Mouse (Mus musculus) heart, postnatal 0 days (tissue): ENCODE data around the gene Zfr. TPM values are rescaled to one million over a fixed set of nuclear protein-coding genes. Genes with fewer than 3 reads are reported as not detected.
"Not testable (repeated sequence)": the region's sequence is repeated elsewhere in the genome, so short reads cannot be mapped to it uniquely, and the experiment has no call there.

Experiments
- ATAC-seq: fragments of 200-750 bp; cut with Nextera tagmentation; 2 replicates; pipeline ENCODE4 v1.8.0; 2017; ENCODE audit warnings: low read depth, moderate number of reproducible peaks, moderate library complexity; ENCODE audit not compliant: insufficient read depth
- DNase-seq: peaks from one replicate; pipeline ENCODE4 v3.0.0-alpha.2; 2016; ENCODE audit warnings: low spot score
- H3K27ac ChIP-seq: fragments of 300-500 bp; sonication (generic); 2 replicates; pipeline ENCODE4 v1.5.1; 2014; ENCODE audit warnings: low read depth, mild to moderate bottlenecking
- H3K27me3 ChIP-seq: fragments of 300-500 bp; sonication (generic); 2 replicates; pipeline ENCODE4 v1.6.1; 2014; ENCODE audit warnings: low read length, mixed read lengths; ENCODE audit not compliant: control insufficient read depth, insufficient read depth
- H3K36me3 ChIP-seq: fragments of 300-500 bp; sonication (generic); replicated peaks from 2 replicates; pipeline ENCODE4 v1.6.1; 2014; ENCODE audit warnings: low read length, mixed read lengths; ENCODE audit not compliant: control insufficient read depth, insufficient read depth
- H3K4me1 ChIP-seq: fragments of 300-500 bp; sonication (generic); 2 replicates; pipeline ENCODE4 v1.6.1; 2014; ENCODE audit warnings: antibody characterized with exemption; ENCODE audit not compliant: control insufficient read depth, insufficient read depth
- H3K4me2 ChIP-seq: fragments of 300-500 bp; sonication (generic); 2 replicates; pipeline ENCODE4 v1.6.1; 2014; ENCODE audit warnings: low read depth, mild to moderate bottlenecking, low read length, moderate library complexity
- H3K4me3 ChIP-seq: fragments of 300-500 bp; sonication (generic); 2 replicates; pipeline ENCODE4 v1.5.1; 2014; ENCODE audit warnings: low read depth, low read length
- H3K9ac ChIP-seq: fragments of 300-500 bp; sonication (generic); replicated peaks from 2 replicates; pipeline ENCODE4 v1.6.1; 2014; ENCODE audit warnings: low read depth, low read length, mixed read lengths
- H3K9me3 ChIP-seq: fragments of 300-500 bp; sonication (generic); replicated peaks from 2 replicates; pipeline ENCODE4 v1.6.1; 2016; ENCODE audit warnings: low read length; ENCODE audit not compliant: control insufficient read depth
- CTCF ChIP-seq: IDR thresholded peaks from 2 replicates; pipeline ENCODE4 v1.5.1; 2016; ENCODE audit warnings: antibody characterized with exemption, control low read depth, low read depth
- EP300 ChIP-seq: IDR thresholded peaks from 2 replicates; pipeline ENCODE4 v1.6.1; 2016; ENCODE audit warnings: antibody characterized with exemption, low read depth
- WGBS: fragments of 180-500 bp; shearing (Covaris S2); extraction: QIAGEN DNeasy Blood & Tissue Kit; methylation state at CpG from one replicate; pipeline ENCODE4 v1.1.7; 2014; 5-methylcytosine and 5-hydroxymethylcytosine counted together
- polyA plus RNA-seq: library from polyadenylated mRNA; unstranded; fragments of >200 nt; fragmentation: Nextera tagmentation; extraction: Ambion mirVana; gene quantifications from 2 replicates; pipeline ENCODE4 v1.2.1, GENCODE M21; 2015
- total RNA-seq: library from RNA; depleted of rRNA; stranded (reverse); fragments of >200 nt; gene quantifications from 2 replicates; pipeline ENCODE4 v1.2.3, GENCODE M21; 2014; ENCODE audit warnings: low replicate concordance

Zfr gene
- total and polyA plus RNA-seq, 2 experiments from 2014 or later, result 74.3 to 119 TPM

DNA sequence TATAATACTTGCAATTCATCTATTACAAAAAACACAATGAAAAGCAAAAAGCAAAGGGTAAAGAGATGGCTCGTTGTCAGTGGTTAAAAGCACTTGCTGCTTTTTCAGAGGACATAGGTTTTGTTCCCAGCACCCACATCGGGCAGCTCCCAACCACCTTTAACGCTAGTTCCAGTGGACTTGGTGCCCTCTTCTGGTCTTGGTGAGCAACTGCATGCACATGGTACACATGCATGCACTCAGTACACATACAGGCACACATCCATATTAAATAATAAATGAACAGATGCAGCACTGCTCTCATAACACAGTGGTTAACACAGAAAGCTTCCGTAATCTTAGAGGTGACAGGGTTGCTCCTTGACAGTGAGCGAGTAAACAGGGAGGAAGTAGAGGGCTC lies 20.3 kb upstream of the Zfr start:
- no peak overlapping the region for H3K4me3 ChIP-seq
- WGBS, result 92% methylated on average over 5 of the region's 5 CpGs

GRCm38 (mm10) chr15:12100912-12101311 lies 16.7 kb upstream of the Zfr start:
- ATAC-seq (no peak), DNase-seq (no peak)
- no peak overlapping the region for H3K27ac ChIP-seq
- H3K4me2 ChIP-seq, result no peak overlapping the region
- H3K9me3 ChIP-seq, result peaks cover 5% of the 10 kb centered on the region; the same call in 1 of the 2 replicates
- H3K4me3 ChIP-seq, result no peak overlapping the region
- no peak overlapping the region for H3K9ac ChIP-seq
- no peaks in the 10 kb centered on the region for H3K27me3 ChIP-seq
- 71% methylated on average over 5 of the region's 5 CpGs for WGBS
- no peaks in the 10 kb centered on the region for H3K36me3 ChIP-seq
- TF ChIP-seq CTCF (no peak), EP300 (no peak)
- no peaks in the 10 kb centered on the region for H3K4me1 ChIP-seq

More for the DNA sequence above, 20.3 kb upstream of the Zfr start:
- Histone ChIP-seq H3K36me3 (no peaks in the 10 kb centered on the region), H3K27me3 (no peaks in the 10 kb centered on the region), H3K27ac (no peak overlapping the region), H3K4me2 (no peak overlapping the region), H3K9ac (no peak overlapping the region), H3K4me1 (no peaks in the 10 kb centered on the region), H3K9me3 (peaks cover 5% of the 10 kb centered on the region; the same call in 1 of the 2 replicates)
- ATAC-seq (no peak), DNase-seq (no peak)
- TF ChIP-seq EP300, result no peak
- TF ChIP-seq CTCF, result no peak; the same call in 1 of the 2 replicates

- ATAC-seq (no peak), DNase-seq (no peak)
- no peaks in the 10 kb centered on the region for H3K4me1 ChIP-seq
- no peaks in the 10 kb centered on the region for H3K9me3 ChIP-seq
- TF ChIP-seq CTCF (no peak), EP300 (no peak)
- no peaks in the 10 kb centered on the region for H3K27me3 ChIP-seq
- no peak overlapping the region for H3K4me3 ChIP-seq
- 34% methylated on average over 3 of the region's 3 CpGs for WGBS
- H3K4me2 ChIP-seq, result no peak overlapping the region
- no peaks in the 10 kb centered on the region for H3K36me3 ChIP-seq
- H3K27ac ChIP-seq, result no peak overlapping the region
- H3K9ac ChIP-seq, result no peak overlapping the region
Observed at GRCm38 (mm10) chr15:12103763-12104162, 13.9 kb upstream of the Zfr start.

DNA sequence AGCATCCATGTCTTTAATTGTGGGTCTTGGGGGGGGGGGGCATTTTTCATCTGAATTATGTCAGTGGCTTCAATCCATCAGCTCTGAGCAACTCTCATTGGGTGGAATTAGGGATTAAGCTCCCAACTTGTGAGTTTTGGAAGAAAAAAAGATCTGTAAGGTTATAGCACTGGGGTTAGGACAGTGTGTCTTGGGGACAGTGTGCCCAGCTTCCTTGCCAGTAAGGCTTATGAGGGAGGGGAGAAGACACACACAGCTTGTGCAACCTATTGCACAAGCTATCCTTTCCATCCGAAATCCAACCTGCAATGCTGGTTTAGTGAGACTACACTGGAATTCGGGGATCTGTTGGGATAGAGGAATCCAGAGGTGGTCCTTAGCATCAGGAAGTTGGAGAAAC lies 12.8 kb upstream of the Zfr start:
- Histone ChIP-seq H3K9ac (no peak overlapping the region), H3K27ac (no peak overlapping the region), H3K4me3 (no peak overlapping the region), H3K4me1 (no peaks in the 10 kb centered on the region), H3K27me3 (no peaks in the 10 kb centered on the region), H3K36me3 (no peaks in the 10 kb centered on the region), H3K9me3 (no peaks in the 10 kb centered on the region), H3K4me2 (no peak overlapping the region)
- 81% methylated on average over 2 of the region's 2 CpGs for WGBS
- ATAC-seq (no peak), DNase-seq (no peak)
- TF ChIP-seq EP300, result no peak
- TF ChIP-seq CTCF, result no peak

DNA sequence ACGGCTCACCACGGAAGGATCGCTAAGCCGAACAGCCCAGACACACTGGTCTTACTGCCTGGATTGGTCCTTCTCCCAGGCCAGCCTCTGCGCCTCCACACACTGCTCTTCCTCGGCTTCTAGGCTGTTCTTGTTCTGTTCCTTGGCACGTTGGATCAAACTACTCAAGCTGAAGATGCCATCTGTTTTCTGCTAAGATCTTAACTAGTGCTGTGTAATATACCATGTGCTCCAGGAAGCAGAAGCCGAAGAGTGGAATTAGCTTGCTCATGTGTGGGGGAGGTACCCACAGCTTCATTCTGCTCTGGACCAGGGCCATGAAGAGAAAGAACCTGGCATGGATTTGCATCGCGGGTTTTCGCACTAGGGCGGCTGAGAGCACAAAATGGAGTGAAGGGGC lies 11.2 kb upstream of the Zfr start:
- Histone ChIP-seq H3K9ac (no peak overlapping the region), H3K4me3 (no peak overlapping the region), H3K9me3 (no peaks in the 10 kb centered on the region), H3K4me1 (peaks cover 7% of the 10 kb centered on the region), H3K27ac (no peak overlapping the region), H3K4me2 (no peak overlapping the region), H3K36me3 (no peaks in the 10 kb centered on the region), H3K27me3 (no peaks in the 10 kb centered on the region)
- WGBS, result 90% methylated on average over 12 of the region's 12 CpGs
- TF ChIP-seq EP300, result no peak
- no peak for TF ChIP-seq CTCF
- ATAC-seq (no peak), DNase-seq (no peak)

DNA sequence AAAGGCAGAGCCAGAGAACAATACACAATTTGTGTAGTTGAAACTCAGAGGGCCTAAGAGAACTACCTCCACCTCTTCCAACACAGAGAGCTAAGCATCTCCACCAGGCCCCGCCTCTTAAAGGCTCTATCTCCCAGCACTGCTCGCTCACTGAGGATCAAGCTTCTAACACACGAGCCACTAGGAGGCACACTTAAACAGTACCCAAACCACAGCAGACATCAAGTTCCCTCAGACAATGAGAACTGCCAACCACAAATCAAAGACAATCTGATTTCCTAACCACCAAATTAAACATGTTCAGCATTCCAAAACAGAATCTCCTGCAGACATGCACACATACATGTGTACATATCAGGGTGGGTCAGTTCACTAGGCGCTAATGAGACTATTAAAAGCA lies 9.4 kb upstream of the Zfr start:
- H3K27ac ChIP-seq, result no peak overlapping the region
- H3K9ac ChIP-seq, result no peak overlapping the region
- H3K27me3 ChIP-seq, result no peaks in the 10 kb centered on the region
- H3K4me3 ChIP-seq, result no peak overlapping the region
- DNase-seq (no peak), ATAC-seq (no peak)
- 78% methylated on average over 4 of the region's 4 CpGs for WGBS
- peaks cover 19% of the 10 kb centered on the region for H3K4me1 ChIP-seq
- no peaks in the 10 kb centered on the region for H3K36me3 ChIP-seq
- TF ChIP-seq EP300 (no peak), CTCF (peak; percentile 24)
- H3K4me2 ChIP-seq, result no peak overlapping the region
- H3K9me3 ChIP-seq, result no peaks in the 10 kb centered on the region

DNA sequence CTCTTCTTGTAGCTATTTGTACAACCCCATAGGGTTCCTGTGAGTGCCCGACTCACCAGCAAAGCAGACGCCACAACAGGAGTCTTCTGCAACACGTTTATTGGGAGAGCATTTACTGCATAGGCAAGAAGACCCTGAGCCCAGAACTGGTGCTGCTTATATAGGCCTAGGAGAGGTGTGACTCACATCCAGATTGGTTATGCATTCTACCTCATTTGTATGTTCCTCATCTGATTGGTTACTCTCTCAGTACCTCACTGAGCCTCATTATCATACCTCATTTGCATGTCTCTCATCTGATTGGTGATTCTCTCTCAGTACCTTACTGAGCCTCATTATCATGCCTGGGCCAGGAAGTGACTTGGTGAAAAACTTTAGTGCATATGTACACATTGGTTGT lies 8.7 kb upstream of the Zfr start:
- ATAC-seq, H3K27ac ChIP-seq, H3K9me3 ChIP-seq, H3K9ac ChIP-seq, H3K36me3 ChIP-seq, H3K27me3 ChIP-seq, DNase-seq, H3K4me3 ChIP-seq, H3K4me2 ChIP-seq: not testable (repeated sequence)
- 90% methylated on average over 3 of the region's 3 CpGs for WGBS
- peaks cover 19% of the 10 kb centered on the region for H3K4me1 ChIP-seq
